Mouse (Mus musculus) lung, adult 2 months (tissue): ENCODE measurements around the gene Gm17555. TPM values are rescaled to one million over a fixed set of nuclear protein-coding genes. Genes with fewer than 3 reads are reported as not detected.
"Not testable (repeated sequence)": the region's sequence is repeated elsewhere in the genome, so short reads cannot be mapped to it uniquely, and the experiment has no call there.

Source experiments
- DNase-seq: peaks from one replicate; pipeline ENCODE4 v3.0.0; 2022
- H3K4me1 ChIP-seq: fragments of 200-500 bp; 2 replicates; pipeline ENCODE4 v1.6.1; 2011; ENCODE audit warnings: low read length; ENCODE audit not compliant: control insufficient read depth, insufficient read depth
- H3K4me3 ChIP-seq: fragments of 200-500 bp; replicated peaks from 2 replicates; pipeline ENCODE3; 2011; ENCODE audit warnings: low read depth, mild to moderate bottlenecking, control low read depth, low read length; ENCODE audit errors: extremely low read depth
- CTCF ChIP-seq: fragments of 200-500 bp; IDR thresholded peaks from 2 replicates; pipeline ENCODE4 v1.5.1; 2011; ENCODE audit warnings: mild to moderate bottlenecking, low read length, control low read depth; ENCODE audit not compliant: insufficient read depth
- POLR2A ChIP-seq: fragments of 200-500 bp; IDR thresholded peaks from 2 replicates; pipeline ENCODE4 v1.6.1; 2011; ENCODE audit warnings: low read depth, mild to moderate bottlenecking, control low read depth, low read length, borderline replicate concordance; ENCODE audit errors: extremely low read depth
- WGBS: fragments of 180-500 bp; shearing (Covaris S2); methylation state at CpG from one replicate; pipeline ENCODE4 v1.1.7; 2018; 5-methylcytosine and 5-hydroxymethylcytosine counted together
- polyA plus RNA-seq: library from polyadenylated mRNA; depleted of rRNA; stranded (reverse); fragments of >200 nt; gene quantifications from 2 replicates; pipeline ENCODE4 v1.2.3, GENCODE M21; 2012; rRNA removed

Gm17555 gene
- not detected in 2 replicates for polyA plus RNA-seq

- not testable (repeated sequence) for DNase-seq, H3K4me3 ChIP-seq, H3K4me1 ChIP-seq
- 86% methylated on average over 3 of the region's 3 CpGs for WGBS
Measured at GRCm38 (mm10) chr2:126214800-126215199, at the start of gene Gm17555. Gene Gm17555 (plus strand): TSS chr2:126215100.

- Histone ChIP-seq H3K4me3 (no peak overlapping the region), H3K4me1 (no peaks in the 10 kb centered on the region)
- no peak for DNase-seq
- WGBS, result 91% methylated on average over 5 of the region's 5 CpGs
- TF ChIP-seq POLR2A (no peak), CTCF (no peak)
Measured at GRCm38 (mm10) chr2:126165277-126166018, 49.5 kb upstream of the Gm17555 start.

GRCm38 (mm10) chr2:126166335-126166734 lies 48.6 kb upstream of the Gm17555 start:
- no peaks in the 10 kb centered on the region for H3K4me1 ChIP-seq
- no peak for DNase-seq
- no peak overlapping the region for H3K4me3 ChIP-seq
- TF ChIP-seq POLR2A, result no peak
- TF ChIP-seq CTCF, result no peak

GRCm38 (mm10) chr2:126166848-126167617 lies 47.9 kb upstream of the Gm17555 start:
- no peak for TF ChIP-seq POLR2A
- TF ChIP-seq CTCF, result no peak
- WGBS, result 68% methylated on average over 8 of the region's 8 CpGs
- no peak overlapping the region for H3K4me3 ChIP-seq

GRCm38 (mm10) chr2:126171427-126171826 lies 43.5 kb upstream of the Gm17555 start:
- 97% methylated on average over 1 of the region's 1 CpGs for WGBS
- no peak for DNase-seq
- no peaks in the 10 kb centered on the region for H3K4me1 ChIP-seq
- TF ChIP-seq CTCF, result no peak
- no peak for TF ChIP-seq POLR2A
- no peak overlapping the region for H3K4me3 ChIP-seq

More at GRCm38 (mm10) chr2:126166848-126167617, 47.9 kb upstream of the Gm17555 start:
- DNase-seq, result no peak
- no peaks in the 10 kb centered on the region for H3K4me1 ChIP-seq

GRCm38 (mm10) chr2:126191306-126191705 lies 23.6 kb upstream of the Gm17555 start:
- DNase-seq, result no peak
- H3K4me3 ChIP-seq, result no peak overlapping the region
- WGBS, result 54% methylated on average over 4 of the region's 4 CpGs
- TF ChIP-seq POLR2A (no peak), CTCF (no peak)
- H3K4me1 ChIP-seq, result no peaks in the 10 kb centered on the region

- 79% methylated on average over 2 of the region's 2 CpGs for WGBS
Measured at GRCm38 (mm10) chr2:126192129-126192528, 22.8 kb upstream of the Gm17555 start.

GRCm38 (mm10) chr2:126195631-126196356 lies 19.1 kb upstream of the Gm17555 start:
- no peak overlapping the region for H3K4me3 ChIP-seq
- TF ChIP-seq CTCF (no peak), POLR2A (no peak)
- WGBS, result 77% methylated on average over 12 of the region's 12 CpGs
- DNase-seq, result no peak
- no peaks in the 10 kb centered on the region; the same call in 1 of the 2 replicates for H3K4me1 ChIP-seq

More at GRCm38 (mm10) chr2:126192129-126192528, 22.8 kb upstream of the Gm17555 start:
- no peak for DNase-seq
- no peak for TF ChIP-seq CTCF
- TF ChIP-seq POLR2A, result no peak
- H3K4me1 ChIP-seq, result no peaks in the 10 kb centered on the region
- no peak overlapping the region for H3K4me3 ChIP-seq

GRCm38 (mm10) chr2:126198971-126199370 lies 15.9 kb upstream of the Gm17555 start:
- TF ChIP-seq POLR2A (no peak), CTCF (no peak)
- 60% methylated on average over 3 of the region's 3 CpGs for WGBS
- Histone ChIP-seq H3K4me3 (no peak overlapping the region), H3K4me1 (no peaks in the 10 kb centered on the region; the same call in 1 of the 2 replicates)
- no peak for DNase-seq
